Mouse (Mus musculus) intestine, embryonic 14.5 days (tissue): ENCODE measurements around the gene Ppp3ca. TPM values are rescaled to one million over a fixed set of nuclear protein-coding genes. Genes with fewer than 3 reads are reported as not detected.

ENCODE experiments used
- ATAC-seq: fragments of 200-750 bp; cut with Nextera tagmentation; replicated peaks from 2 replicates; pipeline ENCODE4 v1.8.0; 2017; ENCODE audit warnings: low read depth, moderate number of reproducible peaks, moderate TSS enrichment, moderate library complexity; ENCODE audit not compliant: low FRiP score, low TSS enrichment
- DNase-seq: peaks from one replicate; pipeline ENCODE4 v3.0.0-alpha.2; 2018; ENCODE audit warnings: low spot score
- H3K27ac ChIP-seq: fragments of 300-500 bp; sonication (generic); 2 replicates; pipeline ENCODE4 v1.5.1; 2014; ENCODE audit warnings: low read depth, mild to moderate bottlenecking, control low read depth
- H3K27me3 ChIP-seq: fragments of 300-500 bp; sonication (generic); replicated peaks from 2 replicates; pipeline ENCODE4 v1.6.1; 2014; ENCODE audit warnings: low read length, control low read depth; ENCODE audit not compliant: control insufficient read depth, insufficient read depth
- H3K36me3 ChIP-seq: fragments of 300-500 bp; sonication (generic); 2 replicates; pipeline ENCODE4 v1.6.1; 2014; ENCODE audit warnings: low read length, control low read depth; ENCODE audit not compliant: control insufficient read depth, insufficient read depth
- H3K4me1 ChIP-seq: fragments of 300-500 bp; sonication (generic); replicated peaks from 2 replicates; pipeline ENCODE4 v1.6.1; 2014; ENCODE audit warnings: low read length, control low read depth, mixed read lengths; ENCODE audit not compliant: control insufficient read depth, insufficient read depth
- H3K4me2 ChIP-seq: fragments of 300-500 bp; sonication (generic); 2 replicates; pipeline ENCODE4 v1.6.1; 2014; ENCODE audit warnings: low read length
- H3K4me3 ChIP-seq: fragments of 300-500 bp; sonication (generic); 2 replicates; pipeline ENCODE4 v1.5.1; 2014; ENCODE audit warnings: low read depth, low read length, control low read depth, mixed read lengths
- H3K9ac ChIP-seq: fragments of 300-500 bp; sonication (generic); 2 replicates; pipeline ENCODE4 v1.6.1; 2014; ENCODE audit warnings: mild to moderate bottlenecking, low read length
- H3K9me3 ChIP-seq: fragments of 300-500 bp; sonication (generic); 2 replicates; pipeline ENCODE4 v1.6.1; 2016; ENCODE audit warnings: low read length, control low read depth; ENCODE audit not compliant: control insufficient read depth
- WGBS: fragments of 180-500 bp; shearing (Covaris S2); extraction: QIAGEN DNeasy Blood & Tissue Kit; methylation state at CpG from one replicate; pipeline ENCODE4 v1.1.7; 2014; 5-methylcytosine and 5-hydroxymethylcytosine counted together
- polyA plus RNA-seq: library from polyadenylated mRNA; unstranded; fragments of >200 nt; fragmentation: Nextera tagmentation; extraction: Ambion mirVana; gene quantifications from 2 replicates; pipeline ENCODE4 v1.2.1, GENCODE M21; 2014

Ppp3ca gene
- polyA plus RNA-seq, 1 experiment from 2014 or later = 50.4 TPM

DNA sequence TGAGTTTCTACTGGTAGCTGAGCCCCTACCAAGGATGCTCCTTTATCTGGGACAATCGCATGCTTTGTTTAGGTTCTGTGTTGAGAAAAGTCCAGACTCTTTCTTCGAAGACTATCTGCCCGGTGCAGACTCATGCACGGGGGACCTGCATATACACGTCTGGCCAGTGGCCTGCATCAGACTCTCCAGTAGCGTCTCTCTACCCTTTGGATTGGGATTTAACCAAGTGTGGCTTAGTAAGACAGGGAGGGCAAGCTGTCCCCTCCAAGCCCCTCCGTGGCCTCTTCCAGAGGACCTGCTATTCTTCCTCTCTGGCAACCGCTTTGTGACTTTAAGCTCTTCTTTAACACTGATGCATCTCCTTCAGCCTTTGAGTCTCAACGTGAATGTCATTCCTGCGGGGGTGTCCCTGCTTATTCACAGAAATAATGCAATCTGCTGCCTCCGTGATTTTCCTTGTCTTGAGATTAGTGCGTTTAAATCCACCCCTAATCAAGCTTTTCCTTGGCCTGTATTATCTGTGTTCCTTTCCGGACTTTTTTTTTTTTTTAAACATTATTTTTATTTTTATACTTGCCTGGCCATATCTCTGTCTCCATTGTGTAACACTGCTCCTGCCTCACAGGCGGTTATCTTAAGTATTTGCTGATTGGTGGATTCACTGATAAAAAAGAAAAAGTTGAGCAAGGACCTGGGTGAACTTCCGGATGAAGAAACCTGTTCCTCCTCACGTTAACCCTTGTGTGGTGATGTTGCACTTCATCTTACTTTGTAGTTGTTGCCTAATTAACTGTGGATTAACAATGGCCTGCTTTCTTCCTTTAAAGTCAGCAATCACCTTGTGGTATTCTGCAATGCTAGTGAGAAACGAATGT is 166.6 kb downstream of the Ppp3ca start:
- Histone ChIP-seq H3K27ac (no peak overlapping the region), H3K36me3 (no peaks in the 10 kb centered on the region), H3K4me1 (peaks cover 11% of the 10 kb centered on the region), H3K9ac (no peak overlapping the region), H3K27me3 (no peaks in the 10 kb centered on the region), H3K9me3 (no peaks in the 10 kb centered on the region), H3K4me2 (no peak overlapping the region), H3K4me3 (no peak overlapping the region)
- DNase-seq = peak; percentile 53
- WGBS = 54% methylated on average over 17 of the region's 17 CpGs
- ATAC-seq = no peak; the same call in 1 of the 2 replicates

DNA sequence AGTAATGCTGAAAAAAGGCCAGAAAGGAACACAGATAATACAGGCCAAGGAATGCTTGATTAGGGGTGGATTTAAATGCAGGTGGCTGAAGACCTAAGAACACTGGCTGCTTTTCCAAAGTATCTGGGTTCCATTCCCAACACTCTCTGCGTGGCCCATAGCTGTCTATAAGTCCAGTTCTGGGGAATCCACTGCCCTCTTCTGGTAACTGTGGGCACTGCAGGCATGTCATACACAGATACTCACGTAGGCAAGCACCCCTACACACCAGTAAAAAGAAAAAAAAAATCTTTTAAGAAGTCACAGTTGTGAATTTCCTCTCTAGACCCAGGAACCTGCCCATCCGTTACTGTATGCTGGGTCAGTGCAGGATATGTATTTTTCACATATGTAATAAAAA is 167.7 kb downstream of the Ppp3ca start:
- Histone ChIP-seq H3K9ac (no peak overlapping the region), H3K36me3 (no peaks in the 10 kb centered on the region), H3K4me3 (no peak overlapping the region), H3K27ac (no peak overlapping the region), H3K4me2 (no peak overlapping the region), H3K9me3 (no peaks in the 10 kb centered on the region), H3K27me3 (no peaks in the 10 kb centered on the region), H3K4me1 (peaks cover 11% of the 10 kb centered on the region)
- ATAC-seq = no peak
- DNase-seq = no peak
- 96% methylated on average over 3 of the region's 3 CpGs for WGBS

DNA sequence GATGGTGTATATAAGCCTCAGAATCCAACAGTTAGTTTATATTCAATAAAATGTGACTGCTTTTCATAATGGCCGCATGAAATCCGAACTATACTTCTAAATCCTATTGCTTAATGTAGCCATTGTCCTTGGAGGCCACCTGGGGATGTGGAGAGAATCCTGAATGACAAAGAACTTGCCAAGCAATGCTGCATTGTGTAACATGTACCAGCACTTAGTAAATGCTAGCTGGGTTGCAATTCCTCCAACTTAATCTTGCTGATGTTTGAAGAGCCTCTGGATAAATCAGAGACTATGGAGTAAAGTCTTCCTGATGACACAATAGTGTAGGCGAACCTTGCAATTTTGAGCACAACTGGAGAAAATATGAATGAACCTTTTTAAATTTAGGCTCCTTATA is 171.4 kb downstream of the Ppp3ca start:
- DNase-seq (no peak), ATAC-seq (no peak)
- Histone ChIP-seq H3K27ac (no peak overlapping the region), H3K9ac (no peak overlapping the region), H3K9me3 (no peaks in the 10 kb centered on the region), H3K27me3 (no peaks in the 10 kb centered on the region), H3K4me2 (no peak overlapping the region), H3K4me3 (no peak overlapping the region), H3K4me1 (no peaks in the 10 kb centered on the region), H3K36me3 (no peaks in the 10 kb centered on the region)
- WGBS = 79% methylated on average over 3 of the region's 3 CpGs

DNA sequence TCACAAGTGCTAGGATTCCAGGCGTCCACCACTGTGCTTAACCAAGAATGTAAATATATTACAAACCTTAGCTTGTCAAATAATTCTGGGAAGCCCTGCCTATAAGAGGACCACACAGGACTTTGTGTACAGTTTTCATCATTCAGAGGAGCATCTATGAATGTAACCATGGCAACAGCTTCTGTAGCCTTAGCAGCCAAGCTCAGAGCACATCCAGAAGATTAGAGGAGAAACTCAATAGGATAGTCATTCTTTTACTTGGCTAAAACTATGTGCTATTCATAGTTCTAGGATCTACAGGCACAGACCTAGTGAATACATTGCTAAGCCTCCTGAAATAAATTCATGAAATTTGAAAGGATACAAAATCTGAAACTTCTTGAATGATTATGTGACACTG is 172.5 kb downstream of the Ppp3ca start:
- WGBS = 36% methylated on average over 1 of the region's 1 CpGs
- Histone ChIP-seq H3K27ac (no peak overlapping the region), H3K4me2 (no peak overlapping the region), H3K4me3 (no peak overlapping the region), H3K9me3 (no peaks in the 10 kb centered on the region), H3K9ac (no peak overlapping the region), H3K4me1 (no peaks in the 10 kb centered on the region), H3K36me3 (no peaks in the 10 kb centered on the region), H3K27me3 (no peaks in the 10 kb centered on the region)
- no peak for ATAC-seq
- no peak for DNase-seq

DNA sequence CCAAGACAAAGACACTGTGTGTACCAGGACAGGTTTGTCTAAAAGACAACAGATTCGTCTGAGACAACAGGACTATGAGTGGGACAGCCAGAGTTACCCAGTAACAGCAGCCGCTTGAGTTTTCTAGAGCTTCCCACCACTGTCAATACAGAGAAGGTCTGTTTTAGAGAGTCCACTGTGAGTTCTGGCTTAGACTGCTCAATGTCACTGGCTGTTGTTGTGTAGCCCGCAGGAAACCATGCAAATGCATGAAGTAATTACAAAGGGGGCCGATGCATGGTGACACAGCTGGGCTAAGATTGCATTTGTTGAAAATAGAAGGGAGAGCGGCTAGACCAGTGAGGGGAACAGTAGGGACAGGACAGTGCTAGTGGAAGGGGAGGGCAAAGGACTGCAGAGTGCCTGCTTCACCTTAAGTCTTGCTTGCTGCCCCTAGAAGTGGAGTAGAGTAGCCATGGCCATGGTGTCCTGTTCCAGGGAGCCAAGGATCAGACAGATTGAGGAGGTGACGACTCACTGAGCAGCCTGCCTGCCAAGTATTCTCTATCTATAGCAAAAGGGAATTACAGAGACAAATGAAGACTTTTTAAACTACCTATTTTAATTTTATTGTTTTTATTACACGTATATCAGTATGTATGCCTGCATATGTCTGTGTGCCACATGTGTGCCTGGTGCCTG is 174.0 kb downstream of the Ppp3ca start:
- no peak overlapping the region for H3K27ac ChIP-seq
- no peak for DNase-seq
- no peak overlapping the region for H3K4me2 ChIP-seq
- no peaks in the 10 kb centered on the region for H3K9me3 ChIP-seq
- no peaks in the 10 kb centered on the region for H3K36me3 ChIP-seq
- H3K9ac ChIP-seq = no peak overlapping the region
- 80% methylated on average over 7 of the region's 7 CpGs for WGBS
- no peaks in the 10 kb centered on the region for H3K27me3 ChIP-seq
- H3K4me3 ChIP-seq = no peak overlapping the region
- no peak for ATAC-seq
- no peaks in the 10 kb centered on the region for H3K4me1 ChIP-seq

DNA sequence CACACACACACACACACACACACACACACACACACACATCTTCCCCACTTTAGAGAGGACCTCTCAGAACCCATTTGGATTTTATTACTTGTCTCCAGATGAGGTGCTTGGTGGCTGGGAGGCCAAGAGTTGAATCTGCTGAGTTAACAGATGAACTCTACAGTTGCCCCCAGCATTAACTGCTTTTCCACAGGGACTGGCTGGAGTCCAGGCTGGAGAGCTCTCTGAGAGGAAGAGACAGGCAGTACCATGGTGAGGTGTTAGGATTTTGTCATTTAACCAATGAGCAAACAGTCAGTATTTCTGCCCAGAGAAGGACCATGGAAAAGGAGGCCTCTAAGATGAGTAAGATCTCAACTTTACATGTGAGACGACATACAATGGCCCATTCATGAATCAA is 179.1 kb downstream of the Ppp3ca start:
- ATAC-seq (no peak), DNase-seq (no peak)
- Histone ChIP-seq H3K4me2 (no peak overlapping the region), H3K9me3 (no peaks in the 10 kb centered on the region), H3K27me3 (no peaks in the 10 kb centered on the region), H3K36me3 (no peaks in the 10 kb centered on the region), H3K27ac (no peak overlapping the region), H3K4me3 (no peak overlapping the region), H3K9ac (no peak overlapping the region), H3K4me1 (no peaks in the 10 kb centered on the region)
- WGBS = 87% methylated on average over 1 of the region's 1 CpGs

DNA sequence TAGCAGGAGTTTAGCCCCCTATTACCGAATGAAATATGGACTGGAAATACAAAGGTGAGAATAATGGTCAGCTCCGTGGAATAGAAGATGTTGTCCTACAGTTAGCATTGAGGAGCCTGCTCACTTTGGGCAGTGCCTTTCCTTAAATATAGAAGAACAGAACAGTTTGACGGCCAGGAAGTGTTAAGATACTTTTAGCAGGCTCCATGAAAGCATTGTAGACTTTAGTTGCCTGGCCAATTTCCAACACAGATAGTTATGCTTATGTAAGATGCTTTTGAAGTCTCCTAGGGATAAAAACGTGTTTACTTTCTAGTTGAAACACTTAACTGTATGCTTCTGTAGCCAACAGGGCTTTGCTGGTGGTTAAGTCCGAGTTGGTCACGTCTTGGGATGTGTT is 183.0 kb downstream of the Ppp3ca start:
- 0 out of 2 replicates have a peak, but pooled peaks cover 3% of the 10 kb centered on the region for H3K4me1 ChIP-seq
- H3K27me3 ChIP-seq = no peaks in the 10 kb centered on the region
- H3K4me2 ChIP-seq = no peak overlapping the region
- ATAC-seq (no peak), DNase-seq (no peak)
- no peak overlapping the region for H3K27ac ChIP-seq
- H3K9ac ChIP-seq = no peak overlapping the region
- no peak overlapping the region for H3K4me3 ChIP-seq
- 68% methylated on average over 6 of the region's 6 CpGs for WGBS
- no peaks in the 10 kb centered on the region for H3K9me3 ChIP-seq
- no peaks in the 10 kb centered on the region for H3K36me3 ChIP-seq

DNA sequence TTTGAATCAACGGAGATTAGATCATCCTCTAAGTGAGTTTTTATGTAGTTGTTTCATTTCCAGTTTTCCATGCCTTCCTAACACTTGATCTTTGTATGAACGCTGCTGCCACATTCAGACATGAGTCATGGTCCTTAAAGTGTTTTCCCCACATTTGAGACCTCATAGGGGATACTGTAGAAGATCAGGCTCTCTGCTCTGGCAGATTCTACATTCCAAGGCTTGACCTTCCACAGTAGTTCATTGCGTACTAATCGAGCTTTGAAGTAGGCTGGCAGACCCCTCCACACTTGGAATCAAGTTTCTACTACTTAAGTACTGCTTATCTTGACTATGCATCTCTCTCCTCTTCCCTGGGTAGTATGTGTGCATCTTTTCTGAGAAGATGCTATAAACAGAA is 183.7 kb downstream of the Ppp3ca start:
- DNase-seq = no peak
- no peak overlapping the region for H3K27ac ChIP-seq
- H3K36me3 ChIP-seq = no peaks in the 10 kb centered on the region
- H3K4me3 ChIP-seq = no peak overlapping the region
- 68% methylated on average over 4 of the region's 4 CpGs for WGBS
- ATAC-seq = no peak
- H3K9me3 ChIP-seq = no peaks in the 10 kb centered on the region
- no peak overlapping the region for H3K4me2 ChIP-seq
- no peak overlapping the region for H3K9ac ChIP-seq
- H3K4me1 ChIP-seq = 0 out of 2 replicates have a peak, but pooled peaks cover 3% of the 10 kb centered on the region
- H3K27me3 ChIP-seq = no peaks in the 10 kb centered on the region
